ENCODE assay signal across 18 mouse cellular contexts in the genomic region with DNA sequence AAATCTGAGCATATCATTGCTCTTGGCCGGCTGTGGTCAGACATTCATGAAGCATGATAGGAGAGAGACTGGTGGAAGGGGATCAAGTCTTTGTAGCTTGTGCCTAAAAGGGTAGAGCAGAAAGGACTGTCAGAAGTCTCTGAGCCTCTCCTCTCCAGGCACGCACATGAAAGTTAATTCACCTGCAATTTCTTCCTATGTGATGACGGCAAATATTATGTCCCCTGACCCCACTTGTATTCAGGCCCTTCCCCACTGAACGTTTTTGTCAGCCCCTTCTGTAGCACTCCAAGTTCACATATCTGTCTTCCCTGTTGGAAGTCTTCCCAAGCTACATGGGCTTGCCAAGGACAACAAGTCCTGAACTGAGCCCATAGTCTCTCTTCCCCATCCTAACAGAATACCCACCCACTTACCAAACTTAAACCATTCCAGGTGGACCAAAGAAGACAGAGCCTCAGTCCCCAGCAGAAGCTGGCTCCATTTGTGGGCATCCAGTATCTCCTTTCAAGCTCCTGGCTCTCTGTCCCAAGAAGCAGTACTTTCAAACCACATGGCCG.
DNase-seq lines count a peak whose midpoint lies in the region; ATAC-seq lines count a peak whose summit lies in the region.
"Had no signal": no experiment of that assay in that cellular context is flagged by ENCODE, and none has a peak within 500 bp of the region (broad histone marks: within the 10 kb centered on the region; RNA-seq: fewer than 3 reads in every experiment).

No protein-coding gene starts in this region.

- no peaks in the 10 kb centered on the region for H3K9me3 ChIP-seq in embryonic facial prominence, embryonic 14.5 days (ENCODE audit: control insufficient read depth, low read length)
- H3K9me3 ChIP-seq in embryonic facial prominence, embryonic 10.5 days: no peaks in the 10 kb centered on the region
- H3K9me3 ChIP-seq: hindbrain, embryonic 15.5 days; midbrain, embryonic 10.5 days had no signal

- H3K27me3 ChIP-seq in embryonic facial prominence, embryonic 14.5 days (replicated peaks; ENCODE audit: control insufficient read depth, insufficient read depth, low read length): no peaks in the 10 kb centered on the region
- H3K27me3 ChIP-seq in embryonic facial prominence, embryonic 10.5 days (replicated peaks; ENCODE audit: low read depth, poor library complexity, severe bottlenecking): no peaks in the 10 kb centered on the region
- H3K27me3 ChIP-seq: hindbrain, embryonic 15.5 days had no signal

- intact Hi-C loops in heart, postnatal 36 days (cut with DNase I): no loop called here

- 62% methylated on average over 5 of the region's 5 CpGs for WGBS in embryonic facial prominence, embryonic 14.5 days
- WGBS in embryonic facial prominence, embryonic 10.5 days: 89% methylated on average over 5 of the region's 5 CpGs

- no peak overlapping the region for H3K9ac ChIP-seq in embryonic facial prominence, embryonic 14.5 days (ENCODE audit: low read depth, low read length)
- H3K9ac ChIP-seq: hindbrain, embryonic 15.5 days; lung, embryonic 14.5 days had no signal

- no peak overlapping the region for H3K4me3 ChIP-seq in embryonic facial prominence, embryonic 14.5 days (ENCODE audit: low read depth, low read length)
- no peak overlapping the region for H3K4me3 ChIP-seq in embryonic facial prominence, embryonic 10.5 days
- H3K4me3 ChIP-seq: hindbrain, embryonic 15.5 days; midbrain, embryonic 10.5 days had no signal

- DNase-seq in embryonic facial prominence, embryonic 14.5 days (ENCODE audit: low spot score): peak; percentile 72
- DNase-seq in embryonic facial prominence, embryonic 10.5 days (ENCODE audit: low spot score): no peak
- DNase-seq in kidney, postnatal 14 days: peak; percentile 4
- DNase-seq in kidney, postnatal 36 days: no peak
- DNase-seq in fibroblast of lung, adult 2 months (ENCODE audit: low read depth): peak; percentile 3
- DNase-seq in heart, postnatal 36 days: peak; percentile 24 to 52
- no peak for DNase-seq in embryo, embryonic 10.5 days (ENCODE audit: low spot score)
- no peak for DNase-seq in left cerebral cortex, adult 18-20 months (ENCODE audit: low spot score in 2 of 2)
- DNase-seq: cerebellum, adult 9-10 months; layer of hippocampus, postnatal 36 days; left cerebral cortex, postnatal 4 days; lung, embryonic 14.5 days; right cerebral cortex, postnatal 4 days; thymus, adult 2 months had no signal

- no peak overlapping the region for H3K27ac ChIP-seq in embryonic facial prominence, embryonic 14.5 days (replicated peaks; ENCODE audit: low read depth, low read length)
- H3K27ac ChIP-seq in embryonic facial prominence, embryonic 10.5 days (replicated peaks): no peak overlapping the region
- H3K27ac ChIP-seq: hindbrain, embryonic 15.5 days; midbrain, embryonic 10.5 days had no signal

- no peaks in the 10 kb centered on the region for H3K36me3 ChIP-seq in embryonic facial prominence, embryonic 14.5 days (ENCODE audit: control insufficient read depth, insufficient read depth, low read length)
- H3K36me3 ChIP-seq in embryonic facial prominence, embryonic 10.5 days (replicated peaks): no peaks in the 10 kb centered on the region
- H3K36me3 ChIP-seq: hindbrain, embryonic 15.5 days; midbrain, embryonic 10.5 days had no signal

- H3K4me2 ChIP-seq in embryonic facial prominence, embryonic 14.5 days (ENCODE audit: low read depth, low read length): no peak overlapping the region
- H3K4me2 ChIP-seq: hindbrain, embryonic 15.5 days; liver, embryonic 11.5 days; lung, embryonic 14.5 days had no signal

- no peak for ATAC-seq in embryonic facial prominence, embryonic 14.5 days (ENCODE audit: low read depth)
- ATAC-seq: intestine, postnatal 0 days had no signal

- no peaks in the 10 kb centered on the region; the same call in 1 of the 2 replicates for H3K4me1 ChIP-seq in embryonic facial prominence, embryonic 14.5 days (ENCODE audit: control insufficient read depth, insufficient read depth, low read length)
- peaks cover 7% of the 10 kb centered on the region; the same call in 1 of the 2 replicates for H3K4me1 ChIP-seq in embryonic facial prominence, embryonic 10.5 days
- H3K4me1 ChIP-seq: hindbrain, embryonic 15.5 days; midbrain, embryonic 10.5 days had no signal

Comparison
In these comparisons a context has a peak if more than half of its experiments do, and no peak if none do; other contexts are left out.
1. DNase-seq: peak in embryonic facial prominence, embryonic 14.5 days (single experiment), kidney, postnatal 14 days (single experiment), fibroblast of lung, adult 2 months (single experiment) and heart, postnatal 36 days (2 of 2); none in embryonic facial prominence, embryonic 10.5 days (single experiment), kidney, postnatal 36 days (0 of 2), embryo, embryonic 10.5 days (single experiment) and left cerebral cortex, adult 18-20 months (0 of 2).